Mouse (Mus musculus) lung, embryonic 15.5 days (tissue): ENCODE data around the gene Drc1. TPM values are rescaled to one million over a fixed set of nuclear protein-coding genes. Genes with fewer than 3 reads are reported as not detected.
A peak's percentile ranks its signal among the peaks of the same experiment; 100 is the strongest.

Experiments used
- ATAC-seq: fragments of 200-750 bp; cut with Nextera tagmentation; 2 replicates; pipeline ENCODE4 v1.8.0; 2017; ENCODE audit warnings: moderate number of reproducible peaks, borderline replicate concordance; ENCODE audit not compliant: low FRiP score, low TSS enrichment; ENCODE audit errors: extremely low read depth
- H3K27ac ChIP-seq: fragments of 300-500 bp; sonication (generic); 2 replicates; pipeline ENCODE4 v1.5.1; 2015; ENCODE audit warnings: moderate library complexity, mild to moderate bottlenecking, inconsistent platforms
- H3K27me3 ChIP-seq: fragments of 300-500 bp; sonication (generic); 2 replicates; pipeline ENCODE4 v1.6.1; 2015; ENCODE audit warnings: inconsistent platforms
- H3K36me3 ChIP-seq: fragments of 300-500 bp; sonication (generic); 2 replicates; pipeline ENCODE4 v1.6.1; 2015; ENCODE audit warnings: inconsistent platforms
- H3K4me1 ChIP-seq: fragments of 300-500 bp; sonication (generic); 2 replicates; pipeline ENCODE4 v1.6.1; 2015; ENCODE audit warnings: inconsistent platforms
- H3K4me2 ChIP-seq: fragments of 300-500 bp; sonication (generic); 2 replicates; pipeline ENCODE4 v1.6.1; 2015; ENCODE audit warnings: inconsistent platforms, mild to moderate bottlenecking, moderate library complexity
- H3K4me3 ChIP-seq: fragments of 300-500 bp; sonication (generic); 2 replicates; pipeline ENCODE4 v1.5.1; 2015; ENCODE audit warnings: mild to moderate bottlenecking, inconsistent platforms
- H3K9ac ChIP-seq: fragments of 300-500 bp; sonication (generic); 2 replicates; pipeline ENCODE4 v1.6.1; 2015; ENCODE audit warnings: inconsistent platforms
- H3K9me3 ChIP-seq: fragments of 300-500 bp; sonication (generic); 2 replicates; pipeline ENCODE4 v1.6.1; 2016; ENCODE audit warnings: inconsistent platforms
- WGBS: fragments of 180-500 bp; shearing (Covaris S2); methylation state at CpG from one replicate; pipeline ENCODE4 v1.1.7; 2015; 5-methylcytosine and 5-hydroxymethylcytosine counted together
- polyA plus RNA-seq: library from polyadenylated mRNA; unstranded; fragments of >200 nt; fragmentation: Nextera tagmentation; extraction: Ambion mirVana; gene quantifications from 2 replicates; pipeline ENCODE4 v1.2.1, GENCODE M21; 2015

The Drc1 gene
- 2.7 and 2.8 TPM in 2 replicates for polyA plus RNA-seq

DNA sequence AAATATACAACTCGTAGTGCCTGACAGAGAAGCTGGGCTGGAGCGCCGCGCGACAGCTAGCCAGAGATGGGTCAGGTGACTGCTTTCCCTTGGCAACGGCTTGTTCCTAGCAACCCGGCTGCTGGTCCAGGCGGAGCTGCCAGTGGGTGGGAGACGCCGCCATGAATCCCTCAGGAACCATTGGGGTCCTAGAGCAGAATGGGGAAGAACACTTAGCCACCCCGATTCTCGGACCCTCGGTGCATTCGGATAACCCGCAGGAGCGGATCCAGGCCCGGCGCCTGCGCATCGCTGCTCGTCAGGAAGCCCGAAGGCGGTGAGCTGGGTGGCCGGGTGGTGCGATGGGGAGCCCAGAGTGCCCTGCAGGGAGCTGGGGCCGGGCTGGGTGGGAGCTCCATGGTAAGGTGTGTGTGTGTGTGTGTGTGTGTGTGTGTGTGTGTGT, at the start of gene Drc1:
Drc1 (plus strand) TSS at position 98 of the 442 bp plus-strand sequence.
- peak; percentile 53; the same call in 1 of the 2 replicates for ATAC-seq
- H3K36me3 ChIP-seq: no peaks in the 10 kb centered on the region
- peak within 1 kb of the TSS; percentile 31 for H3K4me3 ChIP-seq
- H3K27ac ChIP-seq: no peak within 1 kb of the TSS
- H3K9me3 ChIP-seq: 0 out of 2 replicates have a peak, but pooled peaks cover 4% of the 10 kb centered on the region
- H3K4me1 ChIP-seq: peaks cover under 1% of the 10 kb centered on the region; the same call in 1 of the 2 replicates
- H3K27me3 ChIP-seq: no peaks in the 10 kb centered on the region
- H3K4me2 ChIP-seq: peak within 1 kb of the TSS; percentile 61
- WGBS: 8% methylated on average over 26 of the region's 26 CpGs
- 0 out of 2 replicates have a peak within 1 kb of the TSS, but pooled peaks have one; percentile 13 for H3K9ac ChIP-seq

DNA sequence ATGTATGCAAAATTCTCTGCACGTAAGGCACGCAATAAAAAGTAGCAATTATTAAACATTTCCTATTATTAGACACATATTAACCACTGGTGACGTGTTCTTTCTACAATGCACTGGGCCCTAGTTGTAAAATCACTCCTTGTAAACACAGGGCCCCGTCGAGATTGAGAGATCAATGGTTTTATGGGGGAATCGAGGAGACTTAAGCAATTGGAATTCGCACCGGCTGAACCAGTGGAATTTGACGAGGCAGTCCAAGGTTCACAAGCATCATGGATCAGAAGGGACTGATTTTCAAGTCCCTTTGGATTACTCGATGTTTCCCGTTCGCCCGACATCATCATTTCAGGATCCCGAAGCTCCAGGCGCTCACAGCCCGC, 49.3 kb upstream of the Drc1 start:
- H3K9me3 ChIP-seq: no peaks in the 10 kb centered on the region; the same call in 1 of the 2 replicates
- peak overlapping the region; percentile 53 for H3K9ac ChIP-seq
- 42% methylated on average over 16 of the region's 16 CpGs for WGBS
- peaks cover 5% of the 10 kb centered on the region; the same call in 1 of the 2 replicates for H3K36me3 ChIP-seq
- no peaks in the 10 kb centered on the region for H3K27me3 ChIP-seq
- no peak for ATAC-seq
- H3K4me2 ChIP-seq: peak overlapping the region; percentile 61
- peaks cover 21% of the 10 kb centered on the region for H3K4me1 ChIP-seq
- H3K4me3 ChIP-seq: peak overlapping the region; percentile 61
- H3K27ac ChIP-seq: peak overlapping the region; percentile 37; the same call in 1 of the 2 replicates

DNA sequence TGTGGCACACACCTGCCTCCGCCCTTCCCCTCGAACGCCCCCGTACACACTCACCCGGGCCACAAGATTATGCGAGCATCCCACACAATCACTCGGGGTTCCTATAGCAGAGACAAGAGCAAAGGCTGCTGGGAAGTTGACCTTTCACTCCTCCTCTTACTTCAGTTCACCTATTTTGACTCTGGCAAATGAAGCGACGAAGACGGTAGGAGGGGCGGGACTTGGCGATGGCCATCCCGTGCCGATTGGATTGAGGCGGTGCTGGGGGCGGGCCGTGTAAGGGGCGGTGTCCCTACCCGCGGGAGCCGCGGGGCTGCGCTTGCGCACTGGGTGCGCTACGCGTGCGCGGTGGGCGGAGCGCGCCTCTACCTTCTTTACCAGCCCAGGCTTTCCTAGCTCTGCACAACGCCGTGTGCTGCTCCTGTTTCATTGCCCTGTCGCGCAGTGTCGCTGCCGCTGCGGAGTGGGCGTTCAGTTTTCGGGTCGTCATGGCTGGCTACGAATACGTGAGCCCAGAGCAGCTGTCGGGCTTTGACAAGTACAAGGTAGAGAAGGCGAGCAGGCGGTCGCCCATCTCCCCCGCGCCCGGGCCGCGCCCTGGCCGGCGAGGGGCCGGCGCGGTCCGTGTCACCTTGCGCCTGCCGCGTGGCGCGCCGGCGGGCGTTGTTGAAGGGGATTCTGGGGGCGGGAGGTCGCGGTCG, 48.8 kb upstream of the Drc1 start, which contains the start of gene Selenoi:
Selenoi (plus strand) TSS at position 311 of the 701 bp plus-strand sequence.
- Histone ChIP-seq H3K9ac (peak within 1 kb of the TSS; percentile 54), H3K36me3 (peaks cover 5% of the 10 kb centered on the region; the same call in 1 of the 2 replicates), H3K27ac (peak within 1 kb of the TSS; percentile 79), H3K4me2 (peak within 1 kb of the TSS; percentile 61), H3K4me3 (peak within 1 kb of the TSS; percentile 61), H3K4me1 (peaks cover 21% of the 10 kb centered on the region), H3K27me3 (no peaks in the 10 kb centered on the region), H3K9me3 (no peaks in the 10 kb centered on the region; the same call in 1 of the 2 replicates)
- 2% methylated on average over 71 of the region's 71 CpGs for WGBS
- ATAC-seq: peak; percentile 100

DNA sequence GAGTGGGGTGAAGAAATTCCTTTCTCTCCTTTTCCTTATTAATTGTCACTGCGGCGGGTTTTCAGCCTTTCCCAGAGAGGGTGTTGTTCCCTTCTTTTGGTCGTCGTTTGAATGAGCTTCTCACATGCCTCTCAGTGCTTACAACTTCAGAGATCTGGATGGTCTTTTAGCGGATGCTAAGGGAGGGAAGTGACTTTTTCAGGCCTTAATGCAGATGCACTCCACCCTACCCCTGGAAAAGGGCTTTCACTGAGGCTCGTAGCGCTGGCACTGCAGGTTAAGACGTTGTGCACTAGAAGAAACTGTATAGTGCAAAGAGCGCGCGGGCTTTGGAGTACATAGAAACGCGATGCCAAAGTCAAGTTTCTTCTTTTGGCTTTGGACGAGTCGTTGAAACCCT, 48.1 kb upstream of the Drc1 start:
- Histone ChIP-seq H3K9ac (peak overlapping the region; percentile 54), H3K27ac (peak overlapping the region; percentile 79), H3K27me3 (no peaks in the 10 kb centered on the region), H3K9me3 (no peaks in the 10 kb centered on the region; the same call in 1 of the 2 replicates), H3K4me2 (peak overlapping the region; percentile 61), H3K36me3 (peaks cover 5% of the 10 kb centered on the region; the same call in 1 of the 2 replicates), H3K4me3 (peak overlapping the region; percentile 61), H3K4me1 (peaks cover 21% of the 10 kb centered on the region)
- WGBS: 4% methylated on average over 15 of the region's 15 CpGs
- ATAC-seq: no peak

DNA sequence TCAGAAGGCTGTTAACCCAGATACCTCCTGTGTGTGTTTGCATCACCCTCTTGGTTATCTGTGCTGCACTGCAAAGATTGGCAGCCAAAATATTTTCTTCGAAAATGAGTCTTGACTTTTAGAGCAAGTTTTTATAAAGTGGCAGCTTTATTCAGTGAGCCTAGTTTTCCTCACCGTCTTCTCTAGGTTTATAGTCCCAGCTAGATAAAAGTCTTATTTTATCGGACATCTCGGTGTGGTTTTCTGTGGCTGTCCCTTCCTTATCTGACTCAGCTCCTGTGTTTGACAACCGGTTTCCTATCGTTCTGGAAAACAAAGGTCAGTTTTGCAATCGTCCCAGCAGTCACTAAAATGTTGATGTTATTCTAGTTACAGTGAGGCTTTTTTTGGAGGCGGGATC, 47.2 kb upstream of the Drc1 start:
- Histone ChIP-seq H3K36me3 (peaks cover 5% of the 10 kb centered on the region; the same call in 1 of the 2 replicates), H3K4me2 (peak overlapping the region; percentile 61), H3K27me3 (no peaks in the 10 kb centered on the region), H3K9me3 (no peaks in the 10 kb centered on the region; the same call in 1 of the 2 replicates), H3K4me3 (peak overlapping the region; percentile 61), H3K4me1 (peaks cover 21% of the 10 kb centered on the region), H3K9ac (no peak overlapping the region), H3K27ac (no peak overlapping the region)
- WGBS: 21% methylated on average over 8 of the region's 8 CpGs
- ATAC-seq: no peak

DNA sequence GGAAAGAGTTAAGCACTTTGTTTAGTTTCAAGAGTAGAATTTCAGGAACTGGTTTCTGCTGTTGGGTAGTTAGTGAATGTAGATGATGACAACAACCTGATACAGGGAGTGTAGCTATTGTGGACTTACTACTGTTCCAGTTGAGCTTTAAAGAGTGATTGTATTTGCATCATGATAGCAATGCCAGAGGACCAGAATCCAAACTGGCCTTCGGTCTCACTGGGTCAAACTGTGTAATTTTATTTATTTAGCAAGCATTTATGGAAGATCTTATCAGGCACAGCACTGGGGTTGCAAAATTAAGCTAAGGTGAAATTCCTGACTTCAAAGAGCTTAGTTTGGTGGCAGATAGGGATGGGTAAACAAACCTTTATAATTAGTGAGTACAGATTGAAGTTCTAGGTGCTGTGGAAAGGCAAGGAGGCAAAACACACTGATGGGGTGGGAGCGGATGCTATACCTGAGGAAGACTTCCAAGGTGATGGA, 45.5 kb upstream of the Drc1 start:
- Histone ChIP-seq H3K4me3 (no peak overlapping the region), H3K36me3 (no peaks in the 10 kb centered on the region), H3K9me3 (no peaks in the 10 kb centered on the region), H3K27ac (no peak overlapping the region), H3K9ac (no peak overlapping the region), H3K4me1 (peaks cover 21% of the 10 kb centered on the region), H3K4me2 (no peak overlapping the region), H3K27me3 (no peaks in the 10 kb centered on the region)
- 67% methylated on average over 2 of the region's 2 CpGs for WGBS
- ATAC-seq: no peak

DNA sequence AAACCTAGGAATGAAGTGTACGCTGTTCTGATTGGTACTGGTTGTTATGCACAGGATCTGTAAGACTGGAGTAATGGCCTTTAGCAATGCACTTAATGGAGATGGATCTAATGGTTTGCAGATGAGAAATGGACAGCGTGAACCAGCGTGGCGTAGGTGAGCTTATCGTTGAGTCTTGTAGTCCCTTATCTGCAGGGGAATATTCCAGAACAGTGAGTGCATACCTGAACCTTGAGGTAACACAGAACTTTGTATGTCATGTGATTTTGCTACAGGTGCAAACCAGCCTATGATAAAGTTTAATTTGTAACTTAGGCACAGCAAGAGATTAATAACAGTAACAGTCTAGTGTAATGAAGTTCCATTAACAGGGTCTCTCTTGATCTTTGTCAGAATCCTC, 42.7 kb upstream of the Drc1 start:
- ATAC-seq: no peak
- H3K9ac ChIP-seq: no peak overlapping the region

DNA sequence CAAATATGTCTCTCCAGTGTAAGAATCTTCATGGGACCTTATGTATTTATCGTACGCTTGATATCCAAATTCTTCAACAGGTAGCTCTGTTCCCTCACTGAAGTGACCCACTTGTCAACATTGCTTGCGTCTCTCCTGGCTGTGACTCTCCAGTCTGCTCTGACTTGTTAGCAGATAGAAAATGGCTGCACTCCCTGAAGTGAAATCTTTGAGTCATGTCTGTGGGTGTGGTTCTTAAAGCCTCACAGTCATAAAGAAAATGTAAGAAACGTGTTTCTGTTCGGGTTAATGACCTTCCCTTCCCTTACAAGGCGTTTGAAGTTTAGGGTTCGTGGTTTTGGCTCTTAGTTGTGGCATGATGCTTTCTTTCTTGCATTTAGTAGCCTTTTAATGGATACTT, 40.6 kb upstream of the Drc1 start:
- Histone ChIP-seq H3K27me3 (no peaks in the 10 kb centered on the region), H3K36me3 (no peaks in the 10 kb centered on the region), H3K27ac (no peak overlapping the region), H3K4me3 (no peak overlapping the region), H3K4me1 (peaks cover 28% of the 10 kb centered on the region), H3K4me2 (no peak overlapping the region), H3K9ac (no peak overlapping the region), H3K9me3 (no peaks in the 10 kb centered on the region)
- ATAC-seq: no peak
- WGBS: 79% methylated on average over 7 of the region's 7 CpGs

More for the DNA sequence above, 42.7 kb upstream of the Drc1 start:
- no peak overlapping the region for H3K4me3 ChIP-seq
- peaks cover 27% of the 10 kb centered on the region for H3K4me1 ChIP-seq
- H3K36me3 ChIP-seq: no peaks in the 10 kb centered on the region
- H3K27ac ChIP-seq: no peak overlapping the region
- H3K9me3 ChIP-seq: no peaks in the 10 kb centered on the region
- H3K27me3 ChIP-seq: no peaks in the 10 kb centered on the region
- no peak overlapping the region for H3K4me2 ChIP-seq
- 92% methylated on average over 5 of the region's 5 CpGs for WGBS

DNA sequence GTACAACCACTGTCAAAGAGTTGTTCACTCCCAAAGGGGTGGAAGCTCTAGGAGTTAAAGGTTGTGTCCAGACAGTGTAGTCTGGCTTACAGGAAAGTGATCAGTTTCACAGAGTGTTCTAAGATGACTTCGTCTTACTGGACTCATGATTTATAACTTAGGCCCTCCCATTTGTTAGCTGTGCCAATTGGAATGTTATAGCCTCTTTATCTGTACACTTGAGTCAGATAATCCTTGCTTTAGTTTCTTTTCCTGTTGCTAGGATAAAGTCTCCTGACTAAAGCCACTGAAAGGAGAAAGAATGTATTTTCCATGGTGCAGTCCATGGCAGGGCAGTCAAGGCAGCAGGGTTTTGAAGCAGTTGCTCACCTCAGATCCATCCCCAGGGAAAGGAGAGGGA, 38.8 kb upstream of the Drc1 start:
- H3K9ac ChIP-seq: no peak overlapping the region
- H3K36me3 ChIP-seq: no peaks in the 10 kb centered on the region
- WGBS: 9% methylated on average over 1 of the region's 1 CpGs
- H3K4me2 ChIP-seq: no peak overlapping the region
- H3K27me3 ChIP-seq: no peaks in the 10 kb centered on the region
- H3K4me1 ChIP-seq: peaks cover 35% of the 10 kb centered on the region
- ATAC-seq: no peak
- no peak overlapping the region for H3K4me3 ChIP-seq
- no peaks in the 10 kb centered on the region for H3K9me3 ChIP-seq
- 0 out of 2 replicates have a peak overlapping the region, but pooled peaks have one; percentile 12 for H3K27ac ChIP-seq

DNA sequence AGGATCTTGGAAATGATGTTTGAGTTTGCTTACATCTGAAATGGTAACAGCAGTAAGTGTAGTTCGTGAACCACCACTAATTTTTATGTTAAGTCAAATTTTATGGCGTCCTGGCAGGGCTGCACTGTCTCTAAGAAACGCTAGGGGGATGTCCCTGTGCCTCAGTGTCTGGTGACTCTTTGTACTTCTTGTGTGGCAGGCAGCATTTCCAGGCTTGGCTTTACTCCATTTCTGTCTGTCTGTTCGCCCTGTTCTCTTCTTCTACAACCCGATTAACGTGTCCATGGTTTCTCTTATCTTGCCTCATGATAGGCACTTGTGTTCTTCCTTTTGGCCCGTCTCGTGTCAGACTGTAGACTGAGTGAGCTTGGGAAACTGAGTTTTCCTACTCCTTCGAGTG, 37.4 kb upstream of the Drc1 start:
- H3K9me3 ChIP-seq: no peaks in the 10 kb centered on the region
- no peak overlapping the region for H3K27ac ChIP-seq
- peak; percentile 25; the same call in 1 of the 2 replicates for ATAC-seq
- no peaks in the 10 kb centered on the region for H3K36me3 ChIP-seq
- H3K4me2 ChIP-seq: no peak overlapping the region
- H3K9ac ChIP-seq: no peak overlapping the region
- H3K4me1 ChIP-seq: peaks cover 35% of the 10 kb centered on the region
- H3K27me3 ChIP-seq: no peaks in the 10 kb centered on the region
- 37% methylated on average over 9 of the region's 9 CpGs for WGBS
- H3K4me3 ChIP-seq: no peak overlapping the region

DNA sequence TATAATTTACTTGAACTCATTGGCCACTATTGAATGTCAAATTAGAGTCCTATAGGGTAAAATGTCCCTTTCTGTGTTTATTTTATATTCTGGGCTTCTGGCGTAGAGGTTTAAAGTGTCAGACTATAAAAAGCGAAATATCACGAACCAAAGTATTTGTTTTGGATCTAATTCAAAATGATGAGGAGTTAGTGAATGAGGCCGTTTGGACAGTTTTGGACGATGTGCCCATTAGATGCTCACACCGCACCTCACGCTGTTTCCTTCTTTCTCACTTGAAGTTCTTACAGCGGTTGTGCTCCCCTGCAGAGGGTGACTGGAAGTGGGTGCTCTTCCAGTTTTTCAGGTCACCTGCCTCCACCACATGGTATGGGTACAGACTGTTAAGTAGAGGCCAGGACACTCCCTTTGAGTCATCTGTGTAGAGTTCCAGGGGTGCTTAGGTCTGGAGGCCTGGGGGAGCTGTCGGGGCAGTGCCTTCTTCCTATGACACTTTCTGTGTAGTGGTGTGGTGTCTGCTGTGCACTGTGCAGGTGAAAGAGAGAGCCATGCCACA, 35.2 kb upstream of the Drc1 start:
- H3K4me1 ChIP-seq: peaks cover 35% of the 10 kb centered on the region
- no peaks in the 10 kb centered on the region for H3K9me3 ChIP-seq
- H3K27ac ChIP-seq: no peak overlapping the region
- H3K27me3 ChIP-seq: no peaks in the 10 kb centered on the region
- 46% methylated on average over 9 of the region's 9 CpGs for WGBS
- H3K9ac ChIP-seq: no peak overlapping the region
- 0 out of 2 replicates have a peak, but pooled peaks cover 3% of the 10 kb centered on the region for H3K36me3 ChIP-seq
- H3K4me3 ChIP-seq: no peak overlapping the region
- no peak overlapping the region for H3K4me2 ChIP-seq
- peak; percentile 56; the same call in 1 of the 2 replicates for ATAC-seq

DNA sequence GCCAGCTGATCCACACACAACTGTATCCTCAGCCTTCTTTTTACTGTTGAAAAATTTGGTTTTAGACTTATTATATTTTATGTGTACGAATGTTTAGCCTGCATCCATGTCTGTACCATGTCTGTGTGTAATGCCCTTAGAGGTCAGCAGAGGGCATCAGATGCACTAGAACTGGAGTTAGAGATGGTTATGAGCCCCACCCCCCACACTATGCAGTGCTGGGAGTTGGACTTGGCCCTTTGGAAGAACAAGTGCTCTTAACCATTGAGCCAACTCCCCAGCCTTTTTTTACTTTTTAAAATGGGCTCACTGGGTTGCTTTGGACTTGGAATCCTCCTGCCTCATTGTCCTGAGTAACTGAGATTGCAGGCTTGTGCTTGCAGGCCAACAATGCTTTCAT, 33.5 kb upstream of the Drc1 start:
- WGBS: 97% methylated on average over 1 of the region's 1 CpGs
- no peak overlapping the region for H3K9ac ChIP-seq
- ATAC-seq: no peak

More for the DNA sequence above, 33.5 kb upstream of the Drc1 start:
- 0 out of 2 replicates have a peak, but pooled peaks cover 3% of the 10 kb centered on the region for H3K36me3 ChIP-seq
- H3K27ac ChIP-seq: no peak overlapping the region
- no peak overlapping the region for H3K4me3 ChIP-seq
- no peak overlapping the region for H3K4me2 ChIP-seq
- H3K4me1 ChIP-seq: peaks cover 26% of the 10 kb centered on the region
- H3K9me3 ChIP-seq: no peaks in the 10 kb centered on the region
- H3K27me3 ChIP-seq: no peaks in the 10 kb centered on the region
